Mouse (Mus musculus): Measurements from ENCODE around the gene Sf3a2.
"Not testable (repeated sequence)": the region's sequence is repeated elsewhere in the genome, so short reads cannot be mapped to it uniquely, and the experiment has no call there.

Gene Sf3a2

DNA sequence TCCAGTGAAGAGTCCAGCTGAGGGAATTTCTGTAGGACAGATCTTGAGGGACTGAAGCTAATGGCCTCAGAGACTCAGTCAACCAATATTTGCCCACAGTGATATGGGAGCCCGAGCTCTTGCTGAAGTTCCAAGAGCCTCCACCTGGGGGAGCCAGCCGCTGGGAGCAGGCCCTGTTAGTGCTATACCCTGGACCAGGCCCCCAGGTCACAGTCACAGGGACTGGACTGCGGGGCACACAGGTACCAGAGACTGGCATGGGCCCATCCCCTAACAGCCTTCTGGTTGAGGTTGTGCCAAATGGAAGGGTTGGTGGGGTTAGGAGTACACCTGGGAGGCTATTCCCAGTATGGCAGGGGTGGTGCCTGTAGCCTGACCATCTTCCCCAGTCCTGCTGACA lies 7.9 kb downstream of the Sf3a2 start:
- peak; percentile 72 for DNase-seq

DNA sequence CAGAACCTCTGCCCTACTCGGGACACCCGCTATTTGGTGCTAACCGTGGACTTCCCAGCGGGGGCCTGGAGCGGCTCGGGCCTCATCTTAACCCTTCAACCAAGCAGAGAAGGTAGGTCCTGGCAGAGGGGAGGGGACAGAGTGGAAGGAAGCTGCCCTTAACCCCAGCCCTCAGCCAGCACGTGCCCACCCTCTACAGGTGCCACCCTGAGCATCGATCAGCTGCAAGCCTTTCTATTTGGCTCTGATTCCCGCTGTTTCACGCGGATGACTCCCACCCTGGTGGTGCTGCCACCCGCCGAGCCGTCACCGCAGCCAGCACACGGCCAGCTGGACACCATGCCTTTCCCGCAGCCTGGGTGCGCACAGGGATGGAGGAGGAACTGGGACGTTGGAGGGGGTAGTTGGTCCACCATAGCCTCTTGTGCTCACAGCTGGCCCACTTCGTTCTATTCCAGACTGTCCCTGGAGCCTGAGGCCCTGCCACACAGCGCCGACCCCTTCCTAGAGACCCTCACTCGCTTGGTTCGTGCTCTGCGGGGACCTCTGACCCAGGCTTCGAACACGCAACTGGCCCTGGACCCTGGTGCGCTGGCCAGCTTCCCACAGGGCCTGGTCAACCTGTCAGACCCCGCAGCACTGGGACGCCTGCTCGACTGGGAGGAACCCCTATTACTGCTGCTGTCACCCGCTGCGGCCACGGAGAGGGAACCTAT lies 8.5 kb downstream of the Sf3a2 start:
- DNase-seq, result no peak

DNA sequence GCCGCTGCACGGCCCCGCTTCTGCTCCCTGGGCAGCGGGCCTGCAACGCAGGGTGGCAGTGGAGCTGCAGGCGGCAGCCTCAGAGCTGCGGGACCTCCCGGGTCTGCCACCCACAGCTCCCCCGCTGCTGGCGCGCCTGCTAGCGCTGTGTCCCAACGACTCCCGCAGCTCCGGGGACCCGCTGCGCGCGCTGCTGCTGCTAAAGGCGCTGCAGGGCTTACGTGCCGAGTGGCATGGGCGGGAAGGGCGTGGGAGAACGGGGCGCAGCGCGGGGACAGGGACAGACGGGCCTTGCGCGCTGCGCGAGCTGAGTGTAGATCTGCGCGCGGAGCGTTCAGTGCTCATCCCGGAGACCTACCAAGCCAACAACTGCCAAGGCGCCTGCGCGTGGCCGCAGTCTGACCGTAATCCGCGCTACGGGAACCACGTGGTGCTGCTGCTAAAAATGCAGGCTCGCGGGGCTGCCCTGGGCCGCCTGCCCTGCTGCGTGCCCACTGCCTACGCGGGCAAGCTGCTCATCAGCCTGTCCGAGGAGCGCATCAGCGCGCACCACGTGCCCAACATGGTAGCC lies 9.1 kb downstream of the Sf3a2 start:
- peak; percentile 62 for DNase-seq

GRCm38 (mm10) chr10:80808099-80808984 lies 10.3 kb downstream of the Sf3a2 start:
- DNase-seq, result no peak

DNA sequence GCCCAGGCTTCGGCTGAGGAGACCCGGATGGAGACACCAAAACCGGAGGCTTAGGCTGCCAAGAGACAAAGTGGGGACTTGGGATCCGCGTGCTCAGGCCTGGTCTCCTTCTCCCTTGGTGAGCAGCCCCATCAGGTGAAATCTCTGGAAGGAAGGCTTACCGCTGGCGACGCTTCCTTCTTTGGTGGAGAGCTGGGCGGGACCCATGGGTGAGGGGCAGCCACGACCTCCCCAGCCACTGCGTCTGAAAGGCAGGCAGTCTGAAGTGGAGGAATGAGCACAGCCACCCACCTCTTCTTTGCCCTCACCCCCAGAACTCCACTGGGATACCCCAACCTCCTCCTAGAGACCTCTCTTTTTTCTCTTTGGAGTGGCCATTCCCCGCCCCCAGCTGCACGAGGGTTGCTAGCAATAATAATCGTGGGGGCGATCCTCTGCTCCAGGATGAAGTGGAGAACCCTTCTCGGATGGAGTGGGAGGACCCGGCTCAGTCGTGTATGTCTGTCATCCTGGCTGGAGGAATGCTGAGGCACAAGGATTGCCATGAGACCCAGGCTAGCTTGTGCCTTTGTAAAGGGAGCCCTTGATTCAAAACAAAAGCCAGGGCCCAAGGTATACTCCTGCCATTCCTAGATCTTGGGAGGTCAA lies 11.1 kb downstream of the Sf3a2 start:
- DNase-seq, result no peak

GRCm38 (mm10) chr10:80810084-80810483 lies 12.1 kb downstream of the Sf3a2 start:
- no peak for DNase-seq

DNA sequence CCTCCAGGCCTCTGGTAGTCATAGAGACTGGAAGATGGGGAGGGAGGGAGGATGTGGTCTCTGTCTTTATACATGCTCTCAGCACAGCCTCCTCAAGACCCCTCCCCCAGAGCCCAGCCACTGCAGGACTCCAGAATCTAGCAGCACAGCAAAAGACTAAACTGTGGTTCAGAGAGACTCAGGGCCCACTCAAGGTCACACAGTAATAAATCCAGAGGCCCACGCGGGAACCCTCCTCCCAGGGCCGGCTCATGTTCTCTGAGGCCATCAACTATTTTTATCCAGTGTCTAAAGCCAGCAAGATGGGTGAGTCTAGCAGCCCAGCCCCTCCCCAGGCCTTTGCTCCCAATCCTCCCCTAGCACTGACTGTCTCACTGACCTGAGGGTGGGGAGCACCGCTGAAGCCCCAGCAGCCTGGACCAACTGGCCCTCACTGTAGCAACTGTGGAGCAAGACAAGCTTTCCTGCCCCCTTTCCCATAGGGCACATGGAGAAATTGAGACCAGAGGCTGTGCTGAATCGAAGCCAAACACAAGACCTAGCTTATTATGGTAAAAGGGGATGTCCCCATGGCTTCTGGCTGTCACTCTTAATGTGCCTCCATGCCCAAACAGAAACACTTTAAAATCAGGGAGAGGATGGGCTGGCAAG lies 14.5 kb downstream of the Sf3a2 start:
- no peak for DNase-seq

- DNase-seq, result no peak
These were observed 15.4 kb downstream of the Sf3a2 start, which contains the start of gene Jsrp1 for GRCm38 (mm10) chr10:80813366-80813765. Gene Jsrp1, minus strand, starts transcription at chr10:80813498.

- DNase-seq, result no peak
These were observed 16.8 kb downstream of the Sf3a2 start for GRCm38 (mm10) chr10:80814800-80815199.

- not testable (repeated sequence) for DNase-seq
These were observed 18.3 kb downstream of the Sf3a2 start for GRCm38 (mm10) chr10:80816303-80816702.

GRCm38 (mm10) chr10:80817164-80817563 lies 19.2 kb downstream of the Sf3a2 start:
- no peak for DNase-seq

- DNase-seq, result not testable (repeated sequence)
These were observed 20.0 kb downstream of the Sf3a2 start for GRCm38 (mm10) chr10:80817955-80818354.

GRCm38 (mm10) chr10:80818599-80819281 lies 20.7 kb downstream of the Sf3a2 start:
- no peak for DNase-seq

DNA sequence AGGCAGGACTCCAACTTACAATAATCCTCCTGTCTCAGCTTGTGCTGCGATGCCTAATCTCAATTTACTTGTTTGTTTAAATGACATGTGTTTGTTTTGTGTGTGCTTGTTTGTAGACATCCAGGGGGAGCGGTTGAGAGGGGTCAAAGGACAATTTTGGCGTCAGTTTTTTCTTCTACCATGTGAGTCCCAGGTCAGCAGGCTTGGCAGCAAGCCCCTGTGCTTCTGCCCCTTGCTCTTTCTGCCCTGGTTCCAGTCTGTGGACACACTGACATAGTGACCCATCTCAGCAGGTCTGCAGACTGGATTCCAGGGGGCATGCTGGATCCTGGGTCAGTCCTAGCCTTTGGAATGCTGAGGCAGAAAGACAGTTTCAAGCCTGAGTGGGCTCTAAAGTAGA lies 21.4 kb downstream of the Sf3a2 start:
- no peak for DNase-seq

DNA sequence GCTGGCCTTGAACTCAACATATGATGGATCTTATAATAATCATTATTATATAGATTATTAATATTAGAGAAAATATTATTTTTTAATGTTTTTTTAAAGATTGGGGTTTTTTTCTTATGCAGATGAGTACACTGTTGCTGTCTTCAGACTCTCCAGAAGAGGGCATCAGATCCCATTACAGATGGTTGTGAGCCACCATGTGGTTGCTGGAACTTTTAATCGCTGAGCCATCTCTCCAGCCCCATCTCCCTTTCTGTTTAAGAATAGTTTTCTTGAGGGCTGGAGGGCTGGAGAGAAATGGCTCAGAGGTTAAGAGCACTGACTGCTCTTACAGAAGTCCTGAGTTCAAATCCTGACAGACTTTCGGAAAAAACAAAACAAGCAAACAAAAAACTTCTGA lies 24.0 kb downstream of the Sf3a2 start:
- DNase-seq, result peak; percentile 73

- DNase-seq, result no peak
These were observed 24.5 kb downstream of the Sf3a2 start for GRCm38 (mm10) chr10:80822528-80822927.

GRCm38 (mm10) chr10:80823316-80823715 lies 25.3 kb downstream of the Sf3a2 start:
- no peak for DNase-seq

- DNase-seq, result no peak
These were observed 26.0 kb downstream of the Sf3a2 start for GRCm38 (mm10) chr10:80823847-80824643.

GRCm38 (mm10) chr10:80824827-80825226 lies 26.8 kb downstream of the Sf3a2 start:
- DNase-seq, result no peak

DNA sequence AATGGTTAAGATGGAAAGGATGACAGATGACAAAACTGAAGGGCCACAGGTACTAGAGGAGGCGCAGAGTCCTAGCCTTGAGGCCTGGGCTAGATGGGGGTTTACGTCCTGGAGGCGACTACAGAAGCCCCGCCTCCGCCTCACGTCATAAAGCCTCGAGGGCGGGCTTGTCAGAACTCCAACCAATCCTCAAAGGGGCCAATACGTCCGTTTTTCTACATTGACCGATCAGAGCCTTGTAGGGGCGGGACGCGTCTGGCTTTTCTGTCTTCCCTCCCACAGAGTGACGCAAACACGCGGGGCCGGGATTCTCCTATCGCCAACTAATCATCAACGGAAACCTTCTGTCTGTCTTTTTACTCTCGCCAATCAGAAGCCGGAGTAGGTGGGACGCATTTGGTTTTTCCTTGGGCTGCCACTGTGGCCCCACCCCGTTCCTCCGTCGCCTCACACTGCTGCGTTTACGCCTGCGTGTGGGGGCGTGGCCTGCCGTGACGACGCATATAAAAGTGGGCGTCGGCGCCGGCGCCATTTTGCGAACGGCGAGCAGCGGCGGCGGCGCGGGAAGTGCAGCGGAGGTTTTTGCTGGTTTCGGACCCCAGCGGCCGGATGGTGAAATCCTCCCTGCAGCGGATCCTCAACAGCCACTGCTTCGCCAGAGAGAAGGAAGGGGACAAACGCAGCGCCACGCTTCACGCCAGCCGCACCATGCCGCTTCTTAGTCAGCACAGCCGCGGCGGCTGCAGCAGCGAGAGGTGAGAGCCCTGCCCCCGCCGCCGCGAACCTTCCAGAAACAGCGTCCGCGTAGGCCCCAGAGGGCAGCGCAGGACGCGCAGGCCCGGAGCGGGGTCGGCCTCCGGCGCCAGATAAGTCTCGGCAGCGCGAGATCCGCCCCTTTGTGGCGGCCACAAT lies 28.4 kb downstream of the Sf3a2 start, which contains the start of gene Oaz1:
Oaz1 (plus strand) TSS at position 506 of the 912 bp plus-strand sequence.
- peak; percentile 100 for DNase-seq
